Mouse (Mus musculus): ENCODE results near the gene Xpr1. TPM values are rescaled to one million over a fixed set of nuclear protein-coding genes. Genes with fewer than 3 reads are reported as not detected.

The Xpr1 gene
- polyA plus RNA-seq, 1 experiment from 2014 or later: 61.3 TPM

- DNase-seq: peak; percentile 76
- peaks cover 49% of the 10 kb centered on the region for H3K4me1 ChIP-seq (ENCODE audit: control insufficient read depth, insufficient read depth, low read length)
These were observed 187.5 kb downstream of the Xpr1 start for GRCm38 (mm10) chr1:155229464-155230411.

More at GRCm38 (mm10) chr1:155229464-155230411, 187.5 kb downstream of the Xpr1 start:
- no peak overlapping the region for H3K9ac ChIP-seq (replicated peaks; ENCODE audit: low read length)
- H3K9me3 ChIP-seq (ENCODE audit: control insufficient read depth, low read length): no peaks in the 10 kb centered on the region
- ATAC-seq (ENCODE audit: low FRiP score, low TSS enrichment): peak; percentile 77
- H3K27ac ChIP-seq (replicated peaks; ENCODE audit: low read depth, low read length): peak overlapping the region; percentile 83
- H3K27me3 ChIP-seq (ENCODE audit: control insufficient read depth, insufficient read depth, low read length): no peaks in the 10 kb centered on the region
- H3K36me3 ChIP-seq (ENCODE audit: control insufficient read depth, insufficient read depth, low read length): no peaks in the 10 kb centered on the region
- no peak overlapping the region for H3K4me2 ChIP-seq (ENCODE audit: low read length)
- 9% methylated on average over 14 of the region's 14 CpGs for WGBS
- H3K4me3 ChIP-seq (replicated peaks; ENCODE audit: low read depth, low read length): no peak overlapping the region

Small RNA genes lying within 50 kb of the gene (microRNA-seq; reads per million reads assigned to microRNA genes)
- gene Gm22569: not detected

Other genes starting within 250 kb of the Xpr1 start
- gene BC034090, start 173.0 kb downstream of the Xpr1 start, polyA plus RNA-seq (2014; fragmentation: Nextera tagmentation; extraction: Ambion mirVana): 3.4 and 3.5 TPM in 2 replicates
- 91.8 and 98.1 TPM in 2 replicates for gene Acbd6, start 140.7 kb upstream of the Xpr1 start, polyA plus RNA-seq (2014; fragmentation: Nextera tagmentation; extraction: Ambion mirVana)